Mouse (Mus musculus): Measurements from ENCODE around the gene Lgals4.

Lgals4 gene

GRCm38 (mm10) chr7:28833723-28834347, at the start of gene Lgals4:
TSS of gene Lgals4 (plus strand) at chr7:28833854.
- no peak for DNase-seq (ENCODE audit: inconsistent ontology term)

- no peak for DNase-seq (ENCODE audit: inconsistent ontology term)
Measured at GRCm38 (mm10) chr7:28785161-28785560, 48.5 kb upstream of the Lgals4 start.

GRCm38 (mm10) chr7:28787884-28788283, 45.8 kb upstream of the Lgals4 start:
- no peak for DNase-seq (ENCODE audit: inconsistent ontology term)

- no peak for DNase-seq (ENCODE audit: inconsistent ontology term)
Measured at GRCm38 (mm10) chr7:28788307-28789195, 45.1 kb upstream of the Lgals4 start, which contains the start of gene Rinl. TSS of gene Rinl (plus strand) at chr7:28788969.

- no peak for DNase-seq (ENCODE audit: inconsistent ontology term)
Measured at GRCm38 (mm10) chr7:28789235-28789634, 44.4 kb upstream of the Lgals4 start.

- DNase-seq (ENCODE audit: inconsistent ontology term): no peak
Measured at GRCm38 (mm10) chr7:28790066-28790806, 43.4 kb upstream of the Lgals4 start.

GRCm38 (mm10) chr7:28791706-28792105, 41.9 kb upstream of the Lgals4 start:
- DNase-seq (ENCODE audit: inconsistent ontology term): no peak

- DNase-seq (ENCODE audit: inconsistent ontology term): no peak
Measured at GRCm38 (mm10) chr7:28792391-28793185, 41.1 kb upstream of the Lgals4 start.

GRCm38 (mm10) chr7:28793834-28794233, 39.8 kb upstream of the Lgals4 start:
- no peak for DNase-seq (ENCODE audit: inconsistent ontology term)

- no peak for DNase-seq (ENCODE audit: inconsistent ontology term)
Measured at GRCm38 (mm10) chr7:28794496-28794895, 39.2 kb upstream of the Lgals4 start.

- DNase-seq (ENCODE audit: inconsistent ontology term): no peak
Measured at GRCm38 (mm10) chr7:28795832-28796231, 37.8 kb upstream of the Lgals4 start.

GRCm38 (mm10) chr7:28796562-28796975, 37.1 kb upstream of the Lgals4 start:
- peak; percentile 82 for DNase-seq (ENCODE audit: inconsistent ontology term)

- DNase-seq (ENCODE audit: inconsistent ontology term): no peak
Measured at GRCm38 (mm10) chr7:28799994-28800393, 33.7 kb upstream of the Lgals4 start.

GRCm38 (mm10) chr7:28801451-28801850, 32.2 kb upstream of the Lgals4 start:
- peak; percentile 81 for DNase-seq (ENCODE audit: inconsistent ontology term)

GRCm38 (mm10) chr7:28801901-28802670, 31.6 kb upstream of the Lgals4 start:
- peak; percentile 90 for DNase-seq (ENCODE audit: inconsistent ontology term)

GRCm38 (mm10) chr7:28802846-28803588, 30.6 kb upstream of the Lgals4 start:
- peak; percentile 59 for DNase-seq (ENCODE audit: inconsistent ontology term)

GRCm38 (mm10) chr7:28803756-28804155, 29.9 kb upstream of the Lgals4 start:
- DNase-seq (ENCODE audit: inconsistent ontology term): no peak

- DNase-seq (ENCODE audit: inconsistent ontology term): no peak
Measured at GRCm38 (mm10) chr7:28806869-28807268, 26.8 kb upstream of the Lgals4 start.

GRCm38 (mm10) chr7:28807641-28808220, 25.9 kb upstream of the Lgals4 start:
- peak; percentile 69 for DNase-seq (ENCODE audit: inconsistent ontology term)
